Mouse (Mus musculus) intestine, postnatal 0 days (tissue): ENCODE results near the gene Max. TPM values are rescaled to one million over a fixed set of nuclear protein-coding genes. Genes with fewer than 3 reads are reported as not detected.

Experiments used
- ATAC-seq: fragments of 200-750 bp; cut with Nextera tagmentation; 2 replicates; pipeline ENCODE4 v1.8.0; 2017; ENCODE audit warnings: mild to moderate bottlenecking, moderate TSS enrichment, moderate library complexity
- H3K27ac ChIP-seq: fragments of 300-500 bp; sonication (generic); 2 replicates; pipeline ENCODE4 v1.5.1; 2014; ENCODE audit warnings: mild to moderate bottlenecking, low read depth, low read length, moderate library complexity
- H3K27me3 ChIP-seq: fragments of 300-500 bp; sonication (generic); replicated peaks from 2 replicates; pipeline ENCODE4 v1.6.1; 2014; ENCODE audit warnings: low read length, mixed read lengths; ENCODE audit not compliant: control insufficient read depth, insufficient read depth
- H3K36me3 ChIP-seq: fragments of 300-500 bp; sonication (generic); 2 replicates; pipeline ENCODE4 v1.6.1; 2014; ENCODE audit warnings: mild to moderate bottlenecking, moderate library complexity; ENCODE audit not compliant: control insufficient read depth, insufficient read depth
- H3K4me1 ChIP-seq: fragments of 300-500 bp; sonication (generic); replicated peaks from 2 replicates; pipeline ENCODE4 v1.6.1; 2014; ENCODE audit warnings: antibody characterized with exemption, low read length, mixed read lengths; ENCODE audit not compliant: control insufficient read depth, insufficient read depth
- H3K4me2 ChIP-seq: fragments of 300-500 bp; sonication (generic); replicated peaks from 2 replicates; pipeline ENCODE4 v1.6.1; 2014; ENCODE audit warnings: low read depth, mild to moderate bottlenecking, moderate library complexity
- H3K4me3 ChIP-seq: fragments of 300-500 bp; sonication (generic); 2 replicates; pipeline ENCODE4 v1.5.1; 2014; ENCODE audit warnings: low read depth, low read length
- H3K9ac ChIP-seq: fragments of 300-500 bp; sonication (generic); 2 replicates; pipeline ENCODE4 v1.6.1; 2014; ENCODE audit warnings: mild to moderate bottlenecking, low read depth, low read length
- H3K9me3 ChIP-seq: fragments of 300-500 bp; sonication (generic); 2 replicates; pipeline ENCODE4 v1.6.1; 2016; ENCODE audit warnings: mixed run types; ENCODE audit not compliant: control insufficient read depth
- CTCF ChIP-seq: sonication (generic); IDR thresholded peaks from 2 replicates; pipeline ENCODE4 v1.5.1; 2016; ENCODE audit warnings: low read depth, mild to moderate bottlenecking, control low read depth, antibody characterized with exemption, moderate library complexity
- WGBS: fragments of 180-500 bp; shearing (Covaris S2); extraction: QIAGEN DNeasy Blood & Tissue Kit; methylation state at CpG from one replicate; pipeline ENCODE4 v1.1.7; 2014; 5-methylcytosine and 5-hydroxymethylcytosine counted together
- polyA plus RNA-seq: library from polyadenylated mRNA; unstranded; fragments of >200 nt; fragmentation: Nextera tagmentation; extraction: Ambion mirVana; gene quantifications from 2 replicates; pipeline ENCODE4 v1.2.1, GENCODE M21; 2015

Gene Max
- polyA plus RNA-seq, 1 experiment from 2014 or later, result 24.7 TPM

DNA sequence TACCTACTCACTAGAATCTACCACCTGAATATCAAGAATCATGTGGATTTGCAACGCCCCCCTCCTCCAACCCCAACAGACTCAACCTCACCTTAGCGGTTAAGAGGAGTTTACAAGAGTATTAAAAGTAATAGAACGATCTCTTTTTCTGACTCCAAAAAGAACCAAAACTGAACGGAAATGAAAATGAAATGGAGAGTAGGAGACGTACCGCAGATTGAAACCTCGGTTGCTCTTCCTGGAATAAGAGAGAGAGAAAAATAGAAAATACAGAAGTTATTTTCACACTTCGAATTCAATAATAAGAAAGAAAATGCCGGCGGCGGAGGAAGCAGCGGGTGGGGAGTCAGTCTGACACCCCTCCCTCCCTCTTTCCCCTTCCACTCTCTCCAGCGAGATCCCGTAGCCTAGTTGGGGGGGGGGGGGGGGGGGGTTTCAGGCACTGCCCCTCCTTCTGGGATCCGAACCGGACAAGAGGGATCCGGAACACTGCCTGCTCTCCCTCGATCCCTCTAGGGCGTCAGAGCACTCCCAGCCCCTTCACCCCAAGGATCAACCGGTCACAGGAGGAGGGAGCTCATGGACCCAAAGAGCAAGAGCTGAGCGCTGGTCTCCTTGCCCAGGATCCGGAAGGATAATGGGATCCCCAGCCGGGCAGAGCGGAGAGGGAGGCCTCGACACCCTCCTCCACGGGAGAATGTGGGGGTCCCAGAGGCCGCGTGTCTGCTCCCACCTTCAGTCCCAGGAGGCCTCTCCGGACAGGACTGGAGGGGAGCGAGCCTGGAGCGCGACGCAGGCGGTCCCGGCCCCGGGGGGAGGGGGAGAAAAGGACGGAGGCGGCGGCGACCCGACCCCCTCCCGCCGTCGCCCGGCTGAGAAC is 709 bp downstream of the Max start:
- Histone ChIP-seq H3K36me3 (peaks cover 19% of the 10 kb centered on the region), H3K9ac (peak overlapping the region; percentile 95), H3K4me1 (peaks cover 4% of the 10 kb centered on the region), H3K27ac (peak overlapping the region; percentile 87), H3K4me3 (peak overlapping the region; percentile 88), H3K27me3 (no peaks in the 10 kb centered on the region), H3K4me2 (peak overlapping the region; percentile 86), H3K9me3 (no peaks in the 10 kb centered on the region)
- TF ChIP-seq CTCF, result no peak
- 3% methylated on average over 39 of the region's 45 CpGs for WGBS
- peak; percentile 2; the same call in 1 of the 2 replicates for ATAC-seq

GRCm38 (mm10) chr12:76957688-76958087 is 4.3 kb downstream of the Max start:
- no peak for TF ChIP-seq CTCF
- ATAC-seq, result no peak
- H3K4me2 ChIP-seq, result peak overlapping the region; percentile 45
- peak overlapping the region; percentile 52; the same call in 1 of the 2 replicates for H3K27ac ChIP-seq
- no peak overlapping the region for H3K9ac ChIP-seq
- H3K4me3 ChIP-seq, result no peak overlapping the region; the same call in 1 of the 2 replicates
- H3K9me3 ChIP-seq, result no peaks in the 10 kb centered on the region
- H3K4me1 ChIP-seq, result peaks cover 9% of the 10 kb centered on the region
- 26% methylated on average over 5 of the region's 5 CpGs for WGBS
- no peaks in the 10 kb centered on the region for H3K27me3 ChIP-seq
- peaks cover 41% of the 10 kb centered on the region for H3K36me3 ChIP-seq

DNA sequence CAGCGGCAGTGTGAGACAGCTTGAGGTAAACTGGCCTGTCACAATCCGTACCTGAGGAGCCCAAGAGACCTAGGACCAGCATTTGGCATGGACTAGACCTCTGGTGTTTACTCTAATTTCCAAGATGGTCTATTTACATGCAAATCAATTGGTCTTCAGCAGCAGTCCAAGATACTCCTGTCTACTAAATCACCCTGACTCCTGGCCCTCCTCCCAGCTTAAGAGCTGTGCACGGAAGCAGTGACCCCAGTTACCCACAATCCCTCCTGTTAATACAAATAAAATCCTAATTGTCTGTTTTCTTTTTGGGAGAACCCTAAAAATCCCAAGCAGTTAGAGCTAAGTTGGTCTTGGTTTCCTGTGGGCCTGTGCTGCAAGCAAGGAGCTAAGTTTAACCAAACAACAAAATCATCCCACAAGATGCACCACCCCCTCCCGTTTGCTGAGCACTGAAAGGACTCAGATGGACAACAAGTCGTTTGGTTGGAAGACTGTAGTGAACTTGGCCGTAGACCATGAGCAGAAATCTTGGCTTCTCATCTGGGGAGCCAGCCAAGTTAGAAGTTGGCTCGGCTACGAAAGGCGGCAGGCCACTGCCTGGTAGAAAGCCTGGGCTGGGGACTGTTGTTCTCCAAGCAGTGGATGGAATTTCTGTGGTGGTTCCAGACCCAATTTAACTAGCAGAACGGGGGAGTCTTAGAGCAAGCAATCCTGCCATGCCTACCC is 7.1 kb downstream of the Max start:
- Histone ChIP-seq H3K4me1 (0 out of 2 replicates have a peak, but pooled peaks cover 5% of the 10 kb centered on the region), H3K27me3 (no peaks in the 10 kb centered on the region), H3K27ac (peak overlapping the region; percentile 60), H3K4me2 (no peak overlapping the region; the same call in 1 of the 2 replicates), H3K4me3 (no peak overlapping the region), H3K9ac (no peak overlapping the region), H3K36me3 (peaks cover 61% of the 10 kb centered on the region), H3K9me3 (no peaks in the 10 kb centered on the region)
- ATAC-seq, result no peak
- TF ChIP-seq CTCF, result no peak
- 56% methylated on average over 10 of the region's 10 CpGs for WGBS

DNA sequence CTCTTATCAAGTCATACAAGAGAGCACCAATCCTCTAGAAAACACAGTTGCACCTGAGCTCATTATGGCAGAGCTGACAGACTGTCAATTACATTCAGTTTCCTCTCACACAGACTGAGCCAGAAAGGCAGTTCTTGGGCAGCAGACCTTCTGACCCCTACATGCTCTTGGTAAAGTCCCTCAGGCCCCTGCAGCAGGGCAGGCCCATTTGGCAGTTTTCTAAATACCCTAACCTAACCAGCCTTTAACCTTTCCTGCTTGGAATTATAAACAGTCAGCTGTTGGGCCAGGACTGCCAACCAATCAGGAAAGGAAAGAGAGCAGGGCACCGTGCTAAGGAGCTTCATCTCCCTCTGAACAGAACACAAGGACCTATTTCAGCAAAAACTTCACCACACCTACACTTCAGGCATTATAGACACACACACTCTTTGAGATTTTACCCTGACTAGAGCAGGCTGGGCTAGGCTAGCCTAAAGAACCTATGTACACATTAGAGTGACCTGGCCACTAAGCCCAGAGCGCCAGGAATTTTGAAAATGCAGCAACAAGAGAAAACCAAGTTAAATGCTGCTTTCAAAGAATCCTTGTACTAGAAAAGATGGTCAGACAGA is 8.1 kb downstream of the Max start:
- no peak for ATAC-seq
- Histone ChIP-seq H3K9ac (no peak overlapping the region), H3K27me3 (no peaks in the 10 kb centered on the region), H3K4me1 (0 out of 2 replicates have a peak, but pooled peaks cover 5% of the 10 kb centered on the region), H3K36me3 (peaks cover 55% of the 10 kb centered on the region), H3K27ac (peak overlapping the region; percentile 6), H3K4me2 (no peak overlapping the region), H3K9me3 (no peaks in the 10 kb centered on the region), H3K4me3 (no peak overlapping the region)
- WGBS, result 65% methylated on average over 2 of the region's 2 CpGs
- TF ChIP-seq CTCF, result no peak

GRCm38 (mm10) chr12:76950330-76950729 is 11.7 kb downstream of the Max start:
- H3K27me3 ChIP-seq, result no peaks in the 10 kb centered on the region
- peaks cover 5% of the 10 kb centered on the region; the same call in 1 of the 2 replicates for H3K4me1 ChIP-seq
- WGBS, result 70% methylated on average over 5 of the region's 5 CpGs
- H3K9me3 ChIP-seq, result no peaks in the 10 kb centered on the region
- no peak overlapping the region for H3K4me2 ChIP-seq
- no peak overlapping the region for H3K4me3 ChIP-seq
- TF ChIP-seq CTCF, result no peak
- 0 out of 2 replicates have a peak overlapping the region, but pooled peaks have one; percentile 28 for H3K27ac ChIP-seq
- H3K9ac ChIP-seq, result no peak overlapping the region
- peaks cover 53% of the 10 kb centered on the region for H3K36me3 ChIP-seq
- ATAC-seq, result no peak

DNA sequence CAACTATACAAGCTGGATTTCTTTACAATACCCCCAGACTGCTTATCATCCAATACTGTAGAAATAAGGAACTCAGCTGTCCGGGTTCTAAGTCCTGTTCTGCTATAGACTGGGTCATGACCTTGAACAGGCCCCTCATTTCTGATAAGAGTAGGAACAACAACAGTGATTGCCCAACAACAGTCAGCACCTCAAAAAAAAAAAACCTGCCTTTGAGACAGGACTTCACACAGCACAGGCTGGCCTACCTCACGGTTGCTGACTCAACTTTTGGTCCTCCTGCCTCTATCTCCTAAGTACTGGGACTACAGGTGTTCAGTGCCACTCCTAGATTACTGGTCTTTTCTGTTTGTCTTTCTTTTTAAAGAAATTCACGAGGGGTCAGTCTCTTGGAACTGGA is 13.2 kb downstream of the Max start:
- WGBS, result 36% methylated on average over 3 of the region's 3 CpGs
- Histone ChIP-seq H3K27ac (no peak overlapping the region; the same call in 1 of the 2 replicates), H3K4me3 (no peak overlapping the region), H3K9me3 (no peaks in the 10 kb centered on the region), H3K27me3 (no peaks in the 10 kb centered on the region), H3K4me1 (peaks cover 4% of the 10 kb centered on the region; the same call in 1 of the 2 replicates), H3K4me2 (no peak overlapping the region), H3K36me3 (peaks cover 64% of the 10 kb centered on the region), H3K9ac (no peak overlapping the region)
- peak; percentile 87 for ATAC-seq
- TF ChIP-seq CTCF, result no peak
